Mouse (Mus musculus): ENCODE results near the gene Rab3c. TPM values are rescaled to one million over a fixed set of nuclear protein-coding genes. Genes with fewer than 3 reads are reported as not detected.

The Rab3c gene
- polyA plus RNA-seq, 1 experiment: 0.16 TPM

GRCm38 (mm10) chr13:110139339-110139738 is 141.5 kb downstream of the Rab3c start:
- Histone ChIP-seq H3K36me3 (ENCODE audit: control insufficient read depth, insufficient read depth) (no peaks in the 10 kb centered on the region), H3ac (ENCODE audit: control insufficient read depth, insufficient read length, low read depth) (no peak overlapping the region), H3K79me2 (ENCODE audit: control insufficient read depth, insufficient read depth) (no peaks in the 10 kb centered on the region), H3K4me3 (ENCODE audit: insufficient read depth, poor library complexity, severe bottlenecking) (no peak overlapping the region), H3K27me3 (ENCODE audit: control insufficient read depth, insufficient read depth, insufficient read length) (no peaks in the 10 kb centered on the region), H3K79me3 (ENCODE audit: low read depth) (no peaks in the 10 kb centered on the region)
- TF ChIP-seq FOSL1 (IDR thresholded peaks at IDR 0.05; ENCODE audit: insufficient read depth, low read length, poor library complexity, severe bottlenecking) (no peak), MAX (IDR thresholded peaks at IDR 0.05) (no peak), MYOG (IDR thresholded peaks at IDR 0.05; ENCODE audit: control insufficient read depth, extremely low read depth, insufficient read length) (no peak), USF1 (IDR thresholded peaks at IDR 0.05; ENCODE audit: low read depth) (no peak), MYOD1 (IDR thresholded peaks at IDR 0.05; ENCODE audit: control insufficient read depth, insufficient read length, low read depth) (no peak), CTCF (IDR thresholded peaks at IDR 0.05; ENCODE audit: control insufficient read depth, insufficient read depth, insufficient read length) (no peak), CEBPB (IDR thresholded peaks at IDR 0.05; ENCODE audit: low read depth) (no peak)

- no peak for TF ChIP-seq MYOG (IDR thresholded peaks at IDR 0.05; ENCODE audit: control insufficient read depth, extremely low read depth, insufficient read length)
- no peak for TF ChIP-seq CEBPB (IDR thresholded peaks at IDR 0.05; ENCODE audit: low read depth)
- no peak for TF ChIP-seq MYOD1 (IDR thresholded peaks at IDR 0.05; ENCODE audit: control insufficient read depth, insufficient read length, low read depth)
- no peak for TF ChIP-seq FOSL1 (IDR thresholded peaks at IDR 0.05; ENCODE audit: insufficient read depth, low read length, poor library complexity, severe bottlenecking)
- TF ChIP-seq CTCF (IDR thresholded peaks at IDR 0.05; ENCODE audit: control insufficient read depth, insufficient read depth, insufficient read length): no peak
- TF ChIP-seq USF1 (IDR thresholded peaks at IDR 0.05; ENCODE audit: low read depth): no peak
- no peak for TF ChIP-seq MAX (IDR thresholded peaks at IDR 0.05)
- Histone ChIP-seq H3K4me3 (ENCODE audit: insufficient read depth, poor library complexity, severe bottlenecking) (no peak overlapping the region), H3K36me3 (ENCODE audit: control insufficient read depth, insufficient read depth) (no peaks in the 10 kb centered on the region), H3K27me3 (ENCODE audit: control insufficient read depth, insufficient read depth, insufficient read length) (no peaks in the 10 kb centered on the region), H3K79me3 (ENCODE audit: low read depth) (no peaks in the 10 kb centered on the region), H3K79me2 (ENCODE audit: control insufficient read depth, insufficient read depth) (no peaks in the 10 kb centered on the region), H3ac (ENCODE audit: control insufficient read depth, insufficient read length, low read depth) (no peak overlapping the region)
Measured at GRCm38 (mm10) chr13:110138644-110139043, 142.2 kb downstream of the Rab3c start.

DNA sequence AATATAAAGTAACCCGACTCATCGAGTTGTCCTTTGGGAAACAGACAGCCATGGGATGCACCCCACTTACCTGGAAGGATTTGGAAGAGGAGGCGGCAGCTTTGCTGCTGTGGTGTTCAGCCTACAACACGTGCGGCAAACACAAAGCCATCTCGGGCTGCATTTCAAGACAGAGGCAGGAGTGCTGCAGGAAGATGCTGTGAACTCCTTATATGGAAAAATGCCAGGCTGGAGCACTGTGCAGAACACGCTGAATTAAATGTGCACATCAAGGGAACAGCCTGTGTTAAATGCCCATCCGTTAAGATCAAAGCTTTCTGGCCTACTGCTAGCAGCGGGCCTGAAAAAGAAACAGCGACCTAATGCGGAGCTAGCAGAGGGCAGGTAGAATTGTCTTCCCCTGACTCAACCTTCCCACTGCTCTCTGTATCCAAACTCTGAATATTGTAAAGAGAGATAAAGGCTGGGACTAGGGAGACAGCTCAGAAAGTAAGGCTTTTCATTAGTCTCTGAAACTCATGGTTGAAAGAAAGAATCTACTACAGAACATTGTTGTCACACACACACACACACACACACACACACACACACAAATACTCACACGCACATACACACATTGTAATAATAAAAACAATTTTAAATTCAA is 153.1 kb downstream of the Rab3c start:
- H3K36me3 ChIP-seq (ENCODE audit: control insufficient read depth, insufficient read depth): no peaks in the 10 kb centered on the region
- H3ac ChIP-seq (ENCODE audit: control insufficient read depth, insufficient read length, low read depth): no peak overlapping the region
- H3K79me2 ChIP-seq (ENCODE audit: control insufficient read depth, insufficient read depth): no peaks in the 10 kb centered on the region
- no peaks in the 10 kb centered on the region for H3K27me3 ChIP-seq (ENCODE audit: control insufficient read depth, insufficient read depth, insufficient read length)
- no peaks in the 10 kb centered on the region for H3K79me3 ChIP-seq (ENCODE audit: low read depth)
- no peak overlapping the region for H3K4me3 ChIP-seq (ENCODE audit: insufficient read depth, poor library complexity, severe bottlenecking)
- TF ChIP-seq USF1 (IDR thresholded peaks at IDR 0.05; ENCODE audit: low read depth) (no peak), MAX (IDR thresholded peaks at IDR 0.05) (no peak)

- H3K79me3 ChIP-seq (ENCODE audit: low read depth): no peaks in the 10 kb centered on the region
- no peak for TF ChIP-seq MAX (IDR thresholded peaks at IDR 0.05)
- H3K79me2 ChIP-seq (ENCODE audit: control insufficient read depth, insufficient read depth): no peaks in the 10 kb centered on the region
- H3ac ChIP-seq (ENCODE audit: control insufficient read depth, insufficient read length, low read depth): no peak overlapping the region
- H3K36me3 ChIP-seq (ENCODE audit: control insufficient read depth, insufficient read depth): no peaks in the 10 kb centered on the region
- H3K4me3 ChIP-seq (ENCODE audit: insufficient read depth, poor library complexity, severe bottlenecking): no peak overlapping the region
- H3K27me3 ChIP-seq (ENCODE audit: control insufficient read depth, insufficient read depth, insufficient read length): no peaks in the 10 kb centered on the region
Measured at GRCm38 (mm10) chr13:110122825-110123224, 158.0 kb downstream of the Rab3c start.

- Histone ChIP-seq H3K79me3 (ENCODE audit: low read depth) (no peaks in the 10 kb centered on the region), H3ac (ENCODE audit: control insufficient read depth, insufficient read length, low read depth) (no peak overlapping the region), H3K4me3 (ENCODE audit: insufficient read depth, poor library complexity, severe bottlenecking) (no peak overlapping the region), H3K36me3 (ENCODE audit: control insufficient read depth, insufficient read depth) (no peaks in the 10 kb centered on the region), H3K79me2 (ENCODE audit: control insufficient read depth, insufficient read depth) (no peaks in the 10 kb centered on the region), H3K27me3 (ENCODE audit: control insufficient read depth, insufficient read depth, insufficient read length) (no peaks in the 10 kb centered on the region)
- TF ChIP-seq MYOD1 (IDR thresholded peaks at IDR 0.05; ENCODE audit: control insufficient read depth, insufficient read length, low read depth) (no peak), CTCF (IDR thresholded peaks at IDR 0.05; ENCODE audit: control insufficient read depth, insufficient read depth, insufficient read length) (no peak), FOSL1 (IDR thresholded peaks at IDR 0.05; ENCODE audit: insufficient read depth, low read length, poor library complexity, severe bottlenecking) (no peak), USF1 (IDR thresholded peaks at IDR 0.05; ENCODE audit: low read depth) (no peak)
Measured at GRCm38 (mm10) chr13:110116892-110117291, 163.9 kb downstream of the Rab3c start.

- H3K79me2 ChIP-seq (ENCODE audit: control insufficient read depth, insufficient read depth): no peaks in the 10 kb centered on the region
- H3K4me3 ChIP-seq (ENCODE audit: insufficient read depth, poor library complexity, severe bottlenecking): no peak overlapping the region
- H3K79me3 ChIP-seq (ENCODE audit: low read depth): no peaks in the 10 kb centered on the region
- no peak overlapping the region for H3ac ChIP-seq (ENCODE audit: control insufficient read depth, insufficient read length, low read depth)
- no peak for TF ChIP-seq FOSL1 (IDR thresholded peaks at IDR 0.05; ENCODE audit: insufficient read depth, low read length, poor library complexity, severe bottlenecking)
- TF ChIP-seq MAX (IDR thresholded peaks at IDR 0.05): no peak
- no peak for TF ChIP-seq USF1 (IDR thresholded peaks at IDR 0.05; ENCODE audit: low read depth)
- TF ChIP-seq MYOD1 (IDR thresholded peaks at IDR 0.05; ENCODE audit: control insufficient read depth, insufficient read length, low read depth): no peak
- TF ChIP-seq CTCF (IDR thresholded peaks at IDR 0.05; ENCODE audit: control insufficient read depth, insufficient read depth, insufficient read length): no peak
- no peak for TF ChIP-seq CEBPB (IDR thresholded peaks at IDR 0.05; ENCODE audit: low read depth)
- TF ChIP-seq MYOG (IDR thresholded peaks at IDR 0.05; ENCODE audit: control insufficient read depth, extremely low read depth, insufficient read length): no peak
- no peaks in the 10 kb centered on the region for H3K27me3 ChIP-seq (ENCODE audit: control insufficient read depth, insufficient read depth, insufficient read length)
- no peaks in the 10 kb centered on the region for H3K36me3 ChIP-seq (ENCODE audit: control insufficient read depth, insufficient read depth)
Measured at GRCm38 (mm10) chr13:110116316-110116715, 164.5 kb downstream of the Rab3c start.
